Mouse (Mus musculus): ENCODE data around the gene Tas2r124.

Tas2r124 gene

DNA sequence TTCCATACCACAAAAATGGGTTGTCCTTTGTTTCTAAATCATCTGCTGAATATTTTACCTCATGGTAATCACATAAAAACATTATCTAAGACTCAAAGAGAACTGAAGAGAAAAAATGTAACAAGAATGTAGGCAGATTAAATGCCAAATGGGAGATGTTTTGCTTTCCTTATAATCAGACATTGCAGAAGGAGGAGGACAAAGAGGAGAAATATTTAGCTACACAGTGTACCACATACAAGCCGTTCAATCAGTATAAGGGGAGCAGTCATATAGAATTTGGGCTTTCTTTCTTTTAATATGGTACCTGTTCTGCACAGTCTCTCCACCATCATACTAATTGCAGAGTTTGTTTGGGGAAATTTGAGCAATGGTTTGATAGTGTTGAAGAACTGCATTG is at the start of gene Tas2r124:
Tas2r124 (plus strand) TSS at position 301 of the 400 bp plus-strand sequence.
- in situ Hi-C loops (cut with MboI; ENCODE audit: low pct_unique_long_range_greater_than_20kb in 1 of 2, low sequenced_read_pairs in 2 of 2, unreplicated experiment in 1 of 2): no loop called here

DNA sequence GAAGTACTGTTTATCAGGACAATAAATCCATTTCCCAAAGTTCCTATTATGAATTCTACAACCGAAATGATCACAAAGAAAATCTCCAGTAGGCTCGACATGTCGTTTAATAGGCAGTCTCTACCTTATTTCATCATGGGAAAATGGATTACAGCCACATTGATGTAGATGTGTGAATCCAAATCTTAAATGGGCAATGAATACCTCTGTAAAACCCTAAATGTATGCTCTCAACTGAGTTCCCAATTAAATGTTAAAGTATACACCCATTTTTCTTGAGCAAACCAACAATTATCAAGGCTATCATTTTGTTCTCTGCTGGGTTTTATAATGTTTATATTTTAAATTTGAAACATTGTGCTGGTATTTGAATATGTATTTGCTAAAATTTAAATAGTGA is 42.7 kb upstream of the Tas2r124 start, which contains the start of gene Tas2r122:
Tas2r122 (minus strand) TSS at position 101 of the 400 bp plus-strand sequence.
- in situ Hi-C loops (cut with MboI; ENCODE audit: low pct_unique_long_range_greater_than_20kb in 1 of 2, low sequenced_read_pairs in 2 of 2, unreplicated experiment in 1 of 2): no loop called here

DNA sequence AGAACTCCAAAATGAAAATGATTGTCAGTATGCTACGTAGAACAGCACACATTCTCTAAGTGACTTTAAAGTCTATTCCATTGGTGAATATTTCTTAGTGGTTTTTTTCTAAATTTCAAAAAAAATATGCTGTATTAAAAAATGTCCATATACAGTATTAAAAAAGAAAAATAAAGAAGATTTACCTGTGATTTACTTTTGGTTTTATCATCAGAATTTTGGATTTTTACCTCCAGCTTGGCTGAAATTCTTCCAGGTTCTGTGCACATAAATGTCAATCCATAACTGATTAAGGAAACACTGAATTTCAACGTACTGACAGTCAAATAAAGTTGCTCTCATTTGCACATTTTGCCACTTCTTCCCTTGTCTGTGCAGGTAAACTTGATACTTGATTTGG is 16.6 kb upstream of the Tas2r124 start, which contains the start of gene Tas2r115:
Tas2r115 (minus strand) TSS at position 101 of the 400 bp plus-strand sequence.
- in situ Hi-C loops (cut with MboI; ENCODE audit: low pct_unique_long_range_greater_than_20kb in 1 of 2, low sequenced_read_pairs in 2 of 2, unreplicated experiment in 1 of 2): no loop called here

DNA sequence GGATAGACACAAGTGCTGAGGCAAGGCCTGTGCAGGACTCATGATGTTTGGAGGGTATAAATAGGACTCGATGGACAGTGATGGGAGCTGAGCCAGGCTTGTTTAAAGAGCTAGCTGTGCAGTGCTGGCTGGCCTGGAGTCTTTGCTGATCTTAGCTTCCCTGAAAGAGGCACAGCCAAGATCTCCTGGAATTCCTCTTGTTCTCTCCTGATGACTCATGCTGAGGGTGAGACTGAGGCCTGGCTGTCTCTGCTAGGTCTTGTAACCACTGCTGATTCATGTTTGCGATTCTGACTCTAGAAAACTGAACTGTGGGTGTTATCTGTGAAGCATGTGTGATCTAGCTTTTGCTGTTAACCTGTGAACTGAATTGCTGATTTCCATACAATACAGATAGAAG is 4.3 kb upstream of the Tas2r124 start:
- in situ Hi-C loops (cut with MboI; ENCODE audit: low pct_unique_long_range_greater_than_20kb in 1 of 2, low sequenced_read_pairs in 2 of 2, unreplicated experiment in 1 of 2): no loop called here

DNA sequence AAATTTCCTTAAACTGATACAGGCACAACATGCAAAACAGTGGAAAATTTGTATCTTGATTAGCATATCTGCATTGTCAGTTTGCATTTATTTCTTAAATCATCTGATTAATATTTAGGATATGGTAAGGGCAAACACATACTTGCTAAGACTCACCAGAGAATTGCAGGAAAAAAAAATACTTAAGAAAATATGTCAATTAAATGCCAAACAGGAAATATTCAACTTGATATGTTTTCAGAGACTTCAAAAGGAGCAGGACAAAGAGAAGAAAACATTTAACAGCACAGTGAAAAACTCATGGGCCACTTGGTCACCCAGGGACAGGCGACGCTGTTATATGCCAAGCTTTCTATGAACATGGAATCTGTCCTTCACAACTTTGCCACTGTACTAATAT is 7.3 kb downstream of the Tas2r124 start, which contains the start of gene Tas2r102:
Tas2r102 (plus strand) TSS at position 301 of the 400 bp plus-strand sequence.
- in situ Hi-C loops (cut with MboI; ENCODE audit: low pct_unique_long_range_greater_than_20kb in 1 of 2, low sequenced_read_pairs in 2 of 2, unreplicated experiment in 1 of 2): no loop called here

DNA sequence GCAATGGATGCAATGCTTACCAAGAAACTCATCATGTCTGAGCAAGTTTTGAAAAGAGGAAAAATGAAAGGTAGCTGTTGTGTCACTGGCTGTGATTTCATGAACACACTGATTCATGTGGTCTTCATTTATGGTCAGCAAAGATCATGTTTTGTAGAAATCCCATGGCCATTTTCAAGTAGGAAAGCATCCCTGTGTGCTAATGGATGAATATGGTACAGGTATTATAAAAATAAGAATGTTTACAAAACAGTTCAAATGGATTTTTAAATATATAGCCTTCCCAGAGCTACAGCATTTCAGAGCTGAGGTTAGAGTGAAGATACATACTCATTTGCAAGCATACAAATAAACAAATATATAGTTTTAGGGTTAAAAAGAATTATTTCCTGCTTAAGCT is 23.5 kb downstream of the Tas2r124 start, which contains the start of gene Tas2r136:
Tas2r136 (minus strand) TSS at position 101 of the 400 bp plus-strand sequence.
- in situ Hi-C loops (cut with MboI; ENCODE audit: low pct_unique_long_range_greater_than_20kb in 1 of 2, low sequenced_read_pairs in 2 of 2, unreplicated experiment in 1 of 2): no loop called here

DNA sequence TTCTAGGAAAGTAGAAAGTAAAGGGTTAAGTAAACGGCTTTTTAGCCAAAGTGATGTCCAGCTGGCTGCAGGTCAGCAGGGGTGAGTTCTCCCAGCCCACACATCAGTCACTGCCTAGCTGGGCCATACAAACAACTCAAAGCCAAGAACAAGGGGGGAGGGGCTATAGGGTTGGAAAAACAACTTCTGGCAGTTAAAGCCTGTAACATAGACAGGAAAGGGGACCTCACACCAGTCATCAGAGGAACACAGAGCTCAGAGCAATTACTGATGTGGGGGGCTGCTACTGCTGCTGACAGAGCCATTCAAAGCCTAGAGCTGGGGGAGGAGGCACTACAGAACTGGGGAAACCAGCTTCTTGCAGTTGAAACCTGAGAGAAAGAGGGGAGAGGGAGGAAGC is 40.9 kb downstream of the Tas2r124 start:
- in situ Hi-C loops (cut with MboI; ENCODE audit: low pct_unique_long_range_greater_than_20kb in 1 of 2, low sequenced_read_pairs in 2 of 2, unreplicated experiment in 1 of 2): no loop called here

DNA sequence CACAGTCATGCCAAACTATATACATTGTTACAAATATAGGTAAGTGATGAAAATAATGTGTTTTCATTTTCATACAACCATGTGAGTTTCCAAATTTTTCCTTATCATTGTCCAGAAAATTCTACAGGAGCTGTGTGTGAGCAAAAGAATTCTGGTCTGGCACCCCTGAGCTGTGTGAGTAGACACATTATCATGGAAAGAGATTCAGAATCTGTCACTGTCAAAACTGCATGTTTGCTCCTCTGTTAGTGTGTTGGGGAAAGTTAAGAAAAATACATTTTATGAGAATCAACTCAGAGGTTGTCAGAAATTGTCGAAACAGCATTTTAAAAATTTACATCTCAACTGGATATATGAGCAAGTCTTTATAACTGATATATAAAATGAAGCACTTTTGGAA is 48.0 kb downstream of the Tas2r124 start, which contains the start of gene Tas2r117:
Tas2r117 (plus strand) TSS at position 301 of the 400 bp plus-strand sequence.
- in situ Hi-C loops (cut with MboI; ENCODE audit: low pct_unique_long_range_greater_than_20kb in 1 of 2, low sequenced_read_pairs in 2 of 2, unreplicated experiment in 1 of 2): no loop called here
